Mouse (Mus musculus): ENCODE measurements around the gene G6pc3. TPM values are rescaled to one million over a fixed set of nuclear protein-coding genes. Genes with fewer than 3 reads are reported as not detected.

The G6pc3 gene
- polyA plus RNA-seq, 1 experiment from 2014 or later = 28.6 TPM

GRCm38 (mm10) chr11:102199856-102200255 lies 10.4 kb downstream of the G6pc3 start:
- H3K4me3 ChIP-seq (ENCODE audit: low read length) = no peak overlapping the region
- H3K9ac ChIP-seq (ENCODE audit: low read length) = no peak overlapping the region
- no peak overlapping the region for H3K27ac ChIP-seq (ENCODE audit: low read length)
- no peaks in the 10 kb centered on the region for H3K9me3 ChIP-seq (ENCODE audit: control insufficient read depth, low read length)
- no peaks in the 10 kb centered on the region for H3K27me3 ChIP-seq (ENCODE audit: control insufficient read depth, insufficient read depth, low read depth, low read length)
- H3K36me3 ChIP-seq (ENCODE audit: control insufficient read depth, insufficient read depth, low read length) = peaks cover 53% of the 10 kb centered on the region
- WGBS = 58% methylated on average over 9 of the region's 9 CpGs
- no peak for ATAC-seq (ENCODE audit: low read depth)
- H3K4me1 ChIP-seq (replicated peaks; ENCODE audit: control insufficient read depth, insufficient read depth, low read length) = no peaks in the 10 kb centered on the region
- no peak overlapping the region for H3K4me2 ChIP-seq (ENCODE audit: low read depth, low read length)

GRCm38 (mm10) chr11:102201408-102201821 lies 12.0 kb downstream of the G6pc3 start:
- H3K27me3 ChIP-seq (ENCODE audit: control insufficient read depth, insufficient read depth, low read depth, low read length) = no peaks in the 10 kb centered on the region
- peak; percentile 46 for ATAC-seq (ENCODE audit: low read depth)
- no peak overlapping the region for H3K9ac ChIP-seq (ENCODE audit: low read length)
- H3K4me1 ChIP-seq (replicated peaks; ENCODE audit: control insufficient read depth, insufficient read depth, low read length) = no peaks in the 10 kb centered on the region
- peaks cover 54% of the 10 kb centered on the region for H3K36me3 ChIP-seq (ENCODE audit: control insufficient read depth, insufficient read depth, low read length)
- no peak overlapping the region for H3K4me2 ChIP-seq (ENCODE audit: low read depth, low read length)
- 80% methylated on average over 12 of the region's 12 CpGs for WGBS
- H3K27ac ChIP-seq (ENCODE audit: low read length) = no peak overlapping the region
- no peaks in the 10 kb centered on the region for H3K9me3 ChIP-seq (ENCODE audit: control insufficient read depth, low read length)
- no peak overlapping the region for H3K4me3 ChIP-seq (ENCODE audit: low read length)

DNA sequence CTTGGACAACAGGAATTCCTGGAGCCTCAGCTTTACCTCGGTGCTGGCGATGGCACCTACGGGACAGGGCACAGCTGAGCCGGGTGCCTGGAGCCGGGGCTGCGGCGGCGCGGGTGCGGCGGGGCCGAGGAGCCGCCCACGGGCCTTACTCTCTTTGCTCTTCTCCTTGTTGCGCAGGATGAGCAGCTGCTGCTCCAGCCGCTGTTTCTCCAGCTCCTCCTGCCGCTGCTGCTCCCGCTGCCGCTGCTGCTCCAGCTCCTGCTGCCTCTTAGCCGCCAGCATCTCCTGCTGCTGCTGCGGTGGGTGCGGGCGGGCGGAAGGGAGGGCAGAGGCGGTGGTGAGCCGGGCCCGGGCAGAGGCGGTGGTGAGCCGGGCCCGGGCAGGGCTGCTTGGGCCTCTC lies 17.1 kb downstream of the G6pc3 start:
- H3K36me3 ChIP-seq (ENCODE audit: control insufficient read depth, insufficient read depth, low read length) = peaks cover 24% of the 10 kb centered on the region
- H3K27ac ChIP-seq (ENCODE audit: low read length) = no peak overlapping the region
- H3K4me3 ChIP-seq (ENCODE audit: low read length) = no peak overlapping the region
- H3K9ac ChIP-seq (ENCODE audit: low read length) = no peak overlapping the region; the same call in 1 of the 2 replicates
- H3K9me3 ChIP-seq (ENCODE audit: control insufficient read depth, low read length) = no peaks in the 10 kb centered on the region
- peaks cover 29% of the 10 kb centered on the region for H3K4me1 ChIP-seq (replicated peaks; ENCODE audit: control insufficient read depth, insufficient read depth, low read length)
- H3K4me2 ChIP-seq (ENCODE audit: low read depth, low read length) = no peak overlapping the region
- no peak for ATAC-seq (ENCODE audit: low read depth)
- WGBS = 66% methylated on average over 30 of the region's 30 CpGs
- H3K27me3 ChIP-seq (ENCODE audit: control insufficient read depth, insufficient read depth, low read depth, low read length) = no peaks in the 10 kb centered on the region

DNA sequence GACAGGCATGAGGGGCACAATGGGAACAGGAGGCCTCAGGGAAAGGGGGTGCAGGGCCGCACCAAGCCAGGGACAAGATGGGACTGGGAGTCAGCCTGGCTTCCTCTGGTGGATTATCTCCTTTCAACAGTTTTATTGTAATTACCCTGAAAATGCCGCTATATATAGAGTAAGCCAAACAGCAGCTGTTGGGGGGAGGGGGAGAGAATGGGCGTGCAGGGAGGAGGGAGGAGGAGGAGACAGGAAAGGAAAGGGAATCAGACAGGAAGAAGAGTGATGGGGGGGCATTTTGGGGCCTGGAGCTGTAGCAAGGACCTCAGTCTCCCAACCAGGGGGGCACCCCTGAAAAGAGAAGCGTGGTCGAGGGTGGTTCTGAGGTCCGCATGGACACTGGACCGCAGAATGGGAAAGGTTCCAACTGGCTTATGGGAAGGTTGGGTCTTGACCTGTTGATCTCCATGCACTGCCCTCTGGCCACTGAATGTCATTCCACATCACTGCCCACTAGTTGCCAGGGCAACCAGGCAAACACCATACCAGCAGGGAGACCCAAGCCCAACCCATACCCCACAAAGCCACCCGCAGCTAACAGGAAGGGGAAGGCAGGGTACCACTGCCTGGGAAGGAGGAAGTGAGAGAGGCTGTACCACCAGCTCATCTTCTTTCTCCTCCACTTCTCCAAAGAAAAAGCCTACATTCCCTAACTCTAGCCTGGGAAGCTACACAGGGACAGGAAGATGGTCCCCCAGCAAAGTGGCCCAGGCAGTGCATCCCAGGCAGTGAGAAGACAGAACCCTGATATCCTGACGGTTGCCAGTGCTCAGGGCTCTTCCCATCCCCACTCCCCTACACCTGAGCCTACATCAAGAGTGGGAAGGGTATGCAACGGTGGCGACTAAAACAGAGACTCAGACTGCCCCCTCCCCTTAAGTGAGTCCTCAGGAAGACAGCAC lies 18.7 kb downstream of the G6pc3 start:
- peak overlapping the region; percentile 25; the same call in 1 of the 2 replicates for H3K4me2 ChIP-seq (ENCODE audit: low read depth, low read length)
- H3K9me3 ChIP-seq (ENCODE audit: control insufficient read depth, low read length) = no peaks in the 10 kb centered on the region
- H3K36me3 ChIP-seq (ENCODE audit: control insufficient read depth, insufficient read depth, low read length) = peaks cover 14% of the 10 kb centered on the region
- WGBS = 44% methylated on average over 11 of the region's 11 CpGs
- ATAC-seq (ENCODE audit: low read depth) = peak; percentile 63
- peaks cover 40% of the 10 kb centered on the region for H3K4me1 ChIP-seq (replicated peaks; ENCODE audit: control insufficient read depth, insufficient read depth, low read length)
- no peaks in the 10 kb centered on the region for H3K27me3 ChIP-seq (ENCODE audit: control insufficient read depth, insufficient read depth, low read depth, low read length)
- H3K27ac ChIP-seq (ENCODE audit: low read length) = peak overlapping the region; percentile 74
- no peak overlapping the region for H3K4me3 ChIP-seq (ENCODE audit: low read length)
- H3K9ac ChIP-seq (ENCODE audit: low read length) = peak overlapping the region; percentile 42; the same call in 1 of the 2 replicates

GRCm38 (mm10) chr11:102208846-102209245 lies 19.4 kb downstream of the G6pc3 start:
- no peak for ATAC-seq (ENCODE audit: low read depth)
- H3K36me3 ChIP-seq (ENCODE audit: control insufficient read depth, insufficient read depth, low read length) = peaks cover 14% of the 10 kb centered on the region
- H3K4me3 ChIP-seq (ENCODE audit: low read length) = no peak overlapping the region
- H3K9me3 ChIP-seq (ENCODE audit: control insufficient read depth, low read length) = no peaks in the 10 kb centered on the region
- H3K9ac ChIP-seq (ENCODE audit: low read length) = no peak overlapping the region
- 21% methylated on average over 4 of the region's 4 CpGs for WGBS
- H3K27ac ChIP-seq (ENCODE audit: low read length) = no peak overlapping the region
- H3K27me3 ChIP-seq (ENCODE audit: control insufficient read depth, insufficient read depth, low read depth, low read length) = no peaks in the 10 kb centered on the region
- no peak overlapping the region for H3K4me2 ChIP-seq (ENCODE audit: low read depth, low read length)
- peaks cover 44% of the 10 kb centered on the region for H3K4me1 ChIP-seq (replicated peaks; ENCODE audit: control insufficient read depth, insufficient read depth, low read length)

DNA sequence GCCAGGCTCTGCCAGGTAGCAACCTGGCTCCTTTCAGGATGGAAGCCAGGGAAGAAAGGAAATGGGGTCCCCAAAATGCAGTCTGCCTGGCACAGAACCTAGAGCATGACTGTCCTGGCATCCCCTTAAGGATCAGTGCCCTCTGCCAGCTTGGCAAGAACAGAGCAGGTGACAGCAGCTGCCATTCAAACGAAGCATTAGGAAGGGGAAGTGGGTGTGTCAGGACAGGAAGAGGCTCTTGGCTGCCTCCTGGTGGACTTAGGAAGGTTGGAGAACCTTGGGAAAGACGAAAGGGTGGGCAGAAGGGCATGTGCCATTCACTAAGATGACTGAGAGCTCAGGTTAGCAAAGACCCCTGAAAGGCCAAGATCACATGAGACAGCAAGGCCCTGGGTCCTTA lies 20.3 kb downstream of the G6pc3 start:
- no peak overlapping the region for H3K9ac ChIP-seq (ENCODE audit: low read length)
- H3K27me3 ChIP-seq (ENCODE audit: control insufficient read depth, insufficient read depth, low read depth, low read length) = no peaks in the 10 kb centered on the region
- H3K4me1 ChIP-seq (replicated peaks; ENCODE audit: control insufficient read depth, insufficient read depth, low read length) = peaks cover 53% of the 10 kb centered on the region
- no peak overlapping the region for H3K4me2 ChIP-seq (ENCODE audit: low read depth, low read length)
- ATAC-seq (ENCODE audit: low read depth) = no peak
- H3K36me3 ChIP-seq (ENCODE audit: control insufficient read depth, insufficient read depth, low read length) = peaks cover 6% of the 10 kb centered on the region; the same call in 1 of the 2 replicates
- no peaks in the 10 kb centered on the region for H3K9me3 ChIP-seq (ENCODE audit: control insufficient read depth, low read length)
- WGBS = 18% methylated on average over 2 of the region's 2 CpGs
- H3K4me3 ChIP-seq (ENCODE audit: low read length) = no peak overlapping the region
- H3K27ac ChIP-seq (ENCODE audit: low read length) = no peak overlapping the region

DNA sequence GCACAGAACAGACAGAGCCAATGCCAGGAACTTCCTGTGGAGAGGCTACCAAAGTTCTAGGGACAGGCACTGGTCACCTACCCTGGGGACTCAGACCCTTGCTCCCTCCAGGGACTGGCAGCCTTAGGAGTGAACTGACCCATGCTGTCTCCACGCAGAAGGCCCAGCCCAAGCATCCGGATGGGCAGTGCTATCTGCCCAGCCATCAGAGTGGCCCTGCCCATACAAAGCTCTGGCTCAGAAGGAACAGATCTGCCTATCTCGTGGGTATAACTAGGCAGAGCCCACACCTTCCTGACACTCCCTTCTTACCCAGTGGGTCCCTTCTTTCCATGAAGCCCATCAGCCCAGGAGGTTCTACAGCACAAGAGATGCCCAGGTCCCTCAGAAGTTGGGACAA lies 20.8 kb downstream of the G6pc3 start:
- H3K9ac ChIP-seq (ENCODE audit: low read length) = no peak overlapping the region
- peaks cover 6% of the 10 kb centered on the region; the same call in 1 of the 2 replicates for H3K36me3 ChIP-seq (ENCODE audit: control insufficient read depth, insufficient read depth, low read length)
- H3K27me3 ChIP-seq (ENCODE audit: control insufficient read depth, insufficient read depth, low read depth, low read length) = no peaks in the 10 kb centered on the region
- peaks cover 58% of the 10 kb centered on the region for H3K4me1 ChIP-seq (replicated peaks; ENCODE audit: control insufficient read depth, insufficient read depth, low read length)
- ATAC-seq (ENCODE audit: low read depth) = no peak
- H3K9me3 ChIP-seq (ENCODE audit: control insufficient read depth, low read length) = no peaks in the 10 kb centered on the region
- no peak overlapping the region for H3K4me3 ChIP-seq (ENCODE audit: low read length)
- WGBS = 56% methylated on average over 3 of the region's 3 CpGs
- no peak overlapping the region for H3K27ac ChIP-seq (ENCODE audit: low read length)
- H3K4me2 ChIP-seq (ENCODE audit: low read depth, low read length) = no peak overlapping the region

GRCm38 (mm10) chr11:102211011-102211410 lies 21.6 kb downstream of the G6pc3 start:
- peaks cover 66% of the 10 kb centered on the region for H3K4me1 ChIP-seq (replicated peaks; ENCODE audit: control insufficient read depth, insufficient read depth, low read length)
- WGBS = 41% methylated on average over 5 of the region's 5 CpGs
- no peaks in the 10 kb centered on the region for H3K9me3 ChIP-seq (ENCODE audit: control insufficient read depth, low read length)
- H3K4me2 ChIP-seq (ENCODE audit: low read depth, low read length) = no peak overlapping the region
- H3K36me3 ChIP-seq (ENCODE audit: control insufficient read depth, insufficient read depth, low read length) = peaks cover 4% of the 10 kb centered on the region; the same call in 1 of the 2 replicates
- H3K9ac ChIP-seq (ENCODE audit: low read length) = no peak overlapping the region
- H3K4me3 ChIP-seq (ENCODE audit: low read length) = no peak overlapping the region
- ATAC-seq (ENCODE audit: low read depth) = no peak
- H3K27ac ChIP-seq (ENCODE audit: low read length) = no peak overlapping the region
- no peaks in the 10 kb centered on the region for H3K27me3 ChIP-seq (ENCODE audit: control insufficient read depth, insufficient read depth, low read depth, low read length)

DNA sequence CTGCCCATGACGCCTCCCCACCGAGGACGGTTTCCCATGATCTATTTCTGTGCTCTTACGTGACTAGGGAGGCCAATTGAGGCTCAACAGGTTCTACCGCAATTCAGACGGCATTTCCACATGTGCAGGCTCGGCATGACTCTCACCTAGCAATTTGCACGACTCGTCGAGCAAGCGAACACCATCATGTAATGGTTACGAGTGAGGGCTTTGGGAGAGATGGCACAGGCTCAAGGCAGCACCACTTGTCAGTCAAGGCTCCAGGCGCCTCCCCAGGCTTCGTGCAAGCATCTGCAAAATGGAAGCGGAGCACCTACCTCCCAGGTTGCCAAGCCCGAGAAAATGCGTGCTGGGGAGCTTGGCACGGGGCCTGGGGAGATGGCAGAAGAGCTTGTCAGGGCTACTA lies 22.5 kb downstream of the G6pc3 start:
- 33% methylated on average over 18 of the region's 18 CpGs for WGBS
- Histone ChIP-seq H3K9me3 (ENCODE audit: control insufficient read depth, low read length) (no peaks in the 10 kb centered on the region), H3K27ac (ENCODE audit: low read length) (no peak overlapping the region), H3K4me2 (ENCODE audit: low read depth, low read length) (no peak overlapping the region; the same call in 1 of the 2 replicates), H3K9ac (ENCODE audit: low read length) (no peak overlapping the region), H3K4me1 (replicated peaks; ENCODE audit: control insufficient read depth, insufficient read depth, low read length) (peaks cover 73% of the 10 kb centered on the region), H3K36me3 (ENCODE audit: control insufficient read depth, insufficient read depth, low read length) (no peaks in the 10 kb centered on the region), H3K27me3 (ENCODE audit: control insufficient read depth, insufficient read depth, low read depth, low read length) (no peaks in the 10 kb centered on the region), H3K4me3 (ENCODE audit: low read length) (no peak overlapping the region)
- ATAC-seq (ENCODE audit: low read depth) = no peak

Data from lung, embryonic 16.5 days (tissue).